Mouse (Mus musculus): ENCODE data around the gene Gm5592.
"Not testable (repeated sequence)": the region's sequence is repeated elsewhere in the genome, so short reads cannot be mapped to it uniquely, and the experiment has no call there.

Gm5592 gene

GRCm38 (mm10) chr7:41153541-41153940, at the start of gene Gm5592:
Gene Gm5592, plus strand, starts transcription at chr7:41153841.
- not testable (repeated sequence) for DNase-seq (ENCODE audit: low spot score in 2 of 2)

- not testable (repeated sequence) for DNase-seq (ENCODE audit: low spot score in 2 of 2)
Measured at GRCm38 (mm10) chr7:41155806-41156205, 2.2 kb downstream of the Gm5592 start.

DNA sequence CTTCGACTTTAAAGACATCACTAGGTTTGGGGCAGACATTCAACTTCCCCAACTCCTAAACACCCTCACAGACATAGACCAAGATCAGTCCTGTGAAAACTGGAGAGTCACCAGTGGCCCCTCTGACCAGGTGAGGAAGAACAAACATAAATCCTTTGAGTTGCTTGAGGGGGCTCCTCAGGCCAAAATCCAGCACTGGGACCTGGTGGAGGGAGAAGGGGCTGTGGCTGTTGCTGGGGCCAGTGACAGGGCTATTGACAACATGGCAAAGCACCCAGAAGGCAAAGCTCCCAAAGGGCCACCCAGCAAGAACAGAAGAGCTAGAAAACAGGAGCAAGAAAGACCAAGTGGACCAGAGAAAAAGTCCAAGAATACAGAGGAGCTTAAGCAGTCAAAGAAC, 4.2 kb downstream of the Gm5592 start:
- not testable (repeated sequence) for DNase-seq (ENCODE audit: low spot score in 2 of 2)

DNA sequence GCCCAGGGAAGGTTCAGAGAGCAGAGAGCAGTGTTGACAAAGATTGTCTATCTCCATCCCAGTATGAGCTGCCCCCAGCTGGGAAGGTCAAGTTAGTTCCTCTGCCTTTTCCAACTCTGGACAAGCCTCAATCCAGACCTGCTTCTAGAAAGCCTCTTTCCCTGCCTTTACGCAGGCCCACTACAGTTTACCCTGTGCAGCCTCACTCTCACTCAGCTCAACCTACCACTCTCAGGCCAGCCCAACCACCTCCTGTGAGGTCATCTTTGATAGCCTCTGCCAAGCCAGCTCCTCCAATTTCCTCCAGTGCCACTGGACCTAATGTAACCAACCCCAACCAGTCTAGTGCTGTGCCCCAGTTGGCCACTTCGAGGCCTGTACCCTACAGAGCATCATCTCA, 4.9 kb downstream of the Gm5592 start:
- DNase-seq (ENCODE audit: low spot score in 2 of 2) = not testable (repeated sequence)

DNA sequence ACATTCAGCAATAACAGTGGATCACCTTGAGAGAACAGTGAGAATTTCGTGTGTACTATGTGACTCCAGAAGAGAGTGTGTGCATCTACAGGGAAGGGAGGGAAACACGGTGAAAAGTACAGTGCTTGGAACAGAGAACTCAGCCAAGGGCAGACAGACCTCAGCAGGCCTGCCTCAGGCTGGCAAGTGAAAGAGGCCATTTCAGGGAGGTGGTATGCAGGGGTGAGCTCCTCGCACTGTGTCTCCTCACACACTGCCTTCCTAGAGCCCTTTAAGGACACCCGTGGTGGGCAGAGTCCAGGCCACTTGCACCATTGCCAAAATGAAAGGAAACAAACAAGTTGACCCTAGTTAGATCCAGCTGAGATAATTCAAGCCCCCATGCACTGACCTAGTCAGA, 40.0 kb downstream of the Gm5592 start:
- no peak for DNase-seq (ENCODE audit: low spot score in 2 of 2)
